Mouse (Mus musculus): ENCODE measurements at regions not wholly inside any gene's neighbourhood (a gene's known extent, or its start where the extent isn't known, plus 50 kb on each side); places are given as distances from the start of the nearest gene placed in this dataset.

GRCm38 (mm10) chr1:88752332-88752731, 50.3 kb upstream of the Arl4c start:
- Histone ChIP-seq H3K4me1 (ENCODE audit: control insufficient read depth, insufficient read depth, low read length) (peaks cover 2% of the 10 kb centered on the region), H3K27ac (ENCODE audit: insufficient read depth, low read length) (no peak overlapping the region), H3K4me3 (ENCODE audit: low read depth, low read length) (no peak overlapping the region), H3K9me3 (replicated peaks; ENCODE audit: control insufficient read depth, insufficient read depth, low read length, poor library complexity, severe bottlenecking) (peaks cover 20% of the 10 kb centered on the region), H3K27me3 (ENCODE audit: control insufficient read depth, insufficient read depth, low read length, poor library complexity, severe bottlenecking) (no peaks in the 10 kb centered on the region), H3K36me3 (ENCODE audit: control insufficient read depth, insufficient read depth, low read length, poor library complexity, severe bottlenecking) (no peaks in the 10 kb centered on the region), H3K9ac (ENCODE audit: low read depth, poor library complexity, severe bottlenecking) (no peak overlapping the region)
- TF ChIP-seq CTCF (IDR thresholded peaks at IDR 0.05; ENCODE audit: low read depth, low read length) (peak; percentile 11), POLR2A (IDR thresholded peaks at IDR 0.05; ENCODE audit: insufficient read depth, low read length) (no peak)

DNA sequence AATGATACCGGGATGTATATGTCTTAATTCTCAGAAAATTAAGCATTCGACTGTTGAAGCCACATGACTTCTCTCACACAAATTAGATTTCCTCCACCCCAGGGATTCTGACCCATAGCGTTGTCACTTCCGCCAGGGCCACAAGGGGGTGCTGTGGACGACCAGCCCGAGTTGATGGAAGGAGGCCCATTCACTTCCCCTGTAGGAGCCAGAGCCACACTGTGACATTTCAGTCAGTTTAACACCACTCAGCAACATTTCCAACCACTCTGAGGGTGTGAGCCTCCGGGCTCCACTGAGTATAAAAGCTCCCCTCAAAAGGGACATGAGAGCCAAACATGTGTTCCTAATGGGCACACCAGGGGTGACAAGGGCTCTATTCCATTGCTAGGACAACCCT, 54.6 kb upstream of the Arl4c start:
- Histone ChIP-seq H3K9me3 (replicated peaks; ENCODE audit: control insufficient read depth, insufficient read depth, low read length, poor library complexity, severe bottlenecking) (peaks cover 24% of the 10 kb centered on the region), H3K36me3 (ENCODE audit: control insufficient read depth, insufficient read depth, low read length, poor library complexity, severe bottlenecking) (no peaks in the 10 kb centered on the region), H3K4me1 (ENCODE audit: control insufficient read depth, insufficient read depth, low read length) (peaks cover 2% of the 10 kb centered on the region), H3K27ac (ENCODE audit: insufficient read depth, low read length) (no peak overlapping the region), H3K4me3 (ENCODE audit: low read depth, low read length) (no peak overlapping the region), H3K27me3 (ENCODE audit: control insufficient read depth, insufficient read depth, low read length, poor library complexity, severe bottlenecking) (no peaks in the 10 kb centered on the region), H3K9ac (ENCODE audit: low read depth, poor library complexity, severe bottlenecking) (no peak overlapping the region)
- peak; percentile 37 for TF ChIP-seq CTCF (IDR thresholded peaks at IDR 0.05; ENCODE audit: low read depth, low read length)
- TF ChIP-seq POLR2A (IDR thresholded peaks at IDR 0.05; ENCODE audit: insufficient read depth, low read length): no peak
- no peak for TF ChIP-seq EP300 (IDR thresholded peaks at IDR 0.05; ENCODE audit: insufficient read depth, low read depth, low read length)

DNA sequence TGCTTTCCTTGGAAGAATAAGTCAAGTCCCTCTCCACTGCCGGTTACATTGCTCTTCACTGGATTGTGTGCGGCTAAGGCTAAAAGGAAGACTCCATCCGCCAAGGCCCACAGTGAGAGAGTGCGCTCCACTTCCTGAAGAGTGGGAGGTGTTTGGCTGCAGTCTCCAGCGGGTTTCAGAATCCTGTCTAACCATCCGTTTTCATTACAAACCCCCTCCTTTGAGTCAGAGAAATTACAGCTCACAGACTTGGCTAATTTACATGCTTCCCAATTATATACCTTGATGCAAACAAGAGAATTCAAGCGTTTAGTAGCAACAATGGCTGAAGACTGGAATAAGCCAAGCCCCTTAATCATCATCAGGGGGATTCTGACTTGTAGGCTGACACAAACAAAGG, 55.1 kb upstream of the Arl4c start:
- Histone ChIP-seq H3K9ac (ENCODE audit: low read depth, poor library complexity, severe bottlenecking) (no peak overlapping the region), H3K4me1 (ENCODE audit: control insufficient read depth, insufficient read depth, low read length) (peaks cover 4% of the 10 kb centered on the region), H3K9me3 (replicated peaks; ENCODE audit: control insufficient read depth, insufficient read depth, low read length, poor library complexity, severe bottlenecking) (peaks cover 24% of the 10 kb centered on the region), H3K36me3 (ENCODE audit: control insufficient read depth, insufficient read depth, low read length, poor library complexity, severe bottlenecking) (no peaks in the 10 kb centered on the region), H3K27me3 (ENCODE audit: control insufficient read depth, insufficient read depth, low read length, poor library complexity, severe bottlenecking) (no peaks in the 10 kb centered on the region), H3K27ac (ENCODE audit: insufficient read depth, low read length) (no peak overlapping the region), H3K4me3 (ENCODE audit: low read depth, low read length) (no peak overlapping the region)
- TF ChIP-seq POLR2A (IDR thresholded peaks at IDR 0.05; ENCODE audit: insufficient read depth, low read length) (no peak), CTCF (IDR thresholded peaks at IDR 0.05; ENCODE audit: low read depth, low read length) (no peak), EP300 (IDR thresholded peaks at IDR 0.05; ENCODE audit: insufficient read depth, low read depth, low read length) (no peak)

DNA sequence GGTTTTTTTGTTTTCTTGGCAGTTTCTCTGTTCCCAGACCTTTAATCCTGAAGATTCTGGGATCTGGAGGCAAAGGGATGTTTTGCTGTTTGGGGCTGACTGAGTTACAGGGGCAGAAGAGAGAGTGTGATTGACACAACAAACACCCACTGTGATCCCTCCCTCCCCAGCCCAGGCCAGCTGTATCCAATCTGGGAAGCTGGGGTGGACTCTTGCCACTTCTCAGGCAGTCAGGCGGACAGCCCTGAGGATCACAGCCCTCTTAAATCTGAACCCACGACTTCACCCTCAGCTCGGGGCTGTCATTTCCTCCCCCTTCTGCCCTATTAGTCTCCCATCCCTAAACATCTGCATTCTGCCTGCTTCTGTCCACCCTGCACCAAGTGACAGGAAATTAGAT, 55.7 kb upstream of the Arl4c start:
- Histone ChIP-seq H3K27me3 (ENCODE audit: control insufficient read depth, insufficient read depth, low read length, poor library complexity, severe bottlenecking) (no peaks in the 10 kb centered on the region), H3K4me3 (ENCODE audit: low read depth, low read length) (no peak overlapping the region), H3K9me3 (replicated peaks; ENCODE audit: control insufficient read depth, insufficient read depth, low read length, poor library complexity, severe bottlenecking) (peaks cover 24% of the 10 kb centered on the region), H3K9ac (ENCODE audit: low read depth, poor library complexity, severe bottlenecking) (no peak overlapping the region), H3K36me3 (ENCODE audit: control insufficient read depth, insufficient read depth, low read length, poor library complexity, severe bottlenecking) (no peaks in the 10 kb centered on the region), H3K27ac (ENCODE audit: insufficient read depth, low read length) (no peak overlapping the region), H3K4me1 (ENCODE audit: control insufficient read depth, insufficient read depth, low read length) (peaks cover 4% of the 10 kb centered on the region)
- TF ChIP-seq POLR2A (IDR thresholded peaks at IDR 0.05; ENCODE audit: insufficient read depth, low read length) (no peak), EP300 (IDR thresholded peaks at IDR 0.05; ENCODE audit: insufficient read depth, low read depth, low read length) (no peak), CTCF (IDR thresholded peaks at IDR 0.05; ENCODE audit: low read depth, low read length) (no peak)

- Histone ChIP-seq H3K36me3 (ENCODE audit: control insufficient read depth, insufficient read depth, low read length, poor library complexity, severe bottlenecking) (no peaks in the 10 kb centered on the region), H3K27ac (ENCODE audit: insufficient read depth, low read length) (peak overlapping the region; percentile 48), H3K9me3 (replicated peaks; ENCODE audit: control insufficient read depth, insufficient read depth, low read length, poor library complexity, severe bottlenecking) (peaks cover 16% of the 10 kb centered on the region), H3K4me3 (ENCODE audit: low read depth, low read length) (peak overlapping the region; percentile 24), H3K9ac (ENCODE audit: low read depth, poor library complexity, severe bottlenecking) (peak overlapping the region; percentile 45; the same call in 1 of the 2 replicates), H3K27me3 (ENCODE audit: control insufficient read depth, insufficient read depth, low read length, poor library complexity, severe bottlenecking) (no peaks in the 10 kb centered on the region), H3K4me1 (ENCODE audit: control insufficient read depth, insufficient read depth, low read length) (peaks cover 4% of the 10 kb centered on the region)
- TF ChIP-seq POLR2A (IDR thresholded peaks at IDR 0.05; ENCODE audit: insufficient read depth, low read length) (no peak), EP300 (IDR thresholded peaks at IDR 0.05; ENCODE audit: insufficient read depth, low read depth, low read length) (peak; percentile 83; the same call in 1 of the 2 replicates)
These were observed 58.6 kb upstream of the Arl4c start for GRCm38 (mm10) chr1:88760643-88761042.

GRCm38 (mm10) chr1:88761121-88761520, 59.1 kb upstream of the Arl4c start:
- TF ChIP-seq EP300 (IDR thresholded peaks at IDR 0.05; ENCODE audit: insufficient read depth, low read depth, low read length) (0 out of 2 replicates have a peak, but pooled peaks have one; percentile 24), CTCF (IDR thresholded peaks at IDR 0.05; ENCODE audit: low read depth, low read length) (no peak)
- Histone ChIP-seq H3K36me3 (ENCODE audit: control insufficient read depth, insufficient read depth, low read length, poor library complexity, severe bottlenecking) (no peaks in the 10 kb centered on the region), H3K4me3 (ENCODE audit: low read depth, low read length) (peak overlapping the region; percentile 24), H3K4me1 (ENCODE audit: control insufficient read depth, insufficient read depth, low read length) (peaks cover 4% of the 10 kb centered on the region), H3K27ac (ENCODE audit: insufficient read depth, low read length) (peak overlapping the region; percentile 48), H3K9ac (ENCODE audit: low read depth, poor library complexity, severe bottlenecking) (peak overlapping the region; percentile 45; the same call in 1 of the 2 replicates), H3K27me3 (ENCODE audit: control insufficient read depth, insufficient read depth, low read length, poor library complexity, severe bottlenecking) (no peaks in the 10 kb centered on the region), H3K9me3 (replicated peaks; ENCODE audit: control insufficient read depth, insufficient read depth, low read length, poor library complexity, severe bottlenecking) (peaks cover 13% of the 10 kb centered on the region; the same call in 1 of the 2 replicates)

Data from ES-Bruce4 (cell line).